In genomic region chr13:17695898-17696580, GRCm38 (mm10) we compare ENCODE assay signal across 8 mouse cellular contexts. TPM values are rescaled to one million over a fixed set of nuclear protein-coding genes. Genes with fewer than 3 reads are reported as not detected.
DNase-seq lines count a peak whose midpoint lies in the region; ATAC-seq and TF ChIP-seq lines count a peak whose summit lies in the region.

No protein-coding gene starts in this region.

- peak overlapping the region; percentile 99 for H3K27ac ChIP-seq in spleen, adult 2 months (ENCODE audit: insufficient read depth, low read length)
- H3K27ac ChIP-seq in embryonic facial prominence, embryonic 11.5 days (replicated peaks; ENCODE audit: low read depth, low read length), result no peak overlapping the region
- H3K27ac ChIP-seq in intestine, postnatal 0 days (ENCODE audit: low read depth, low read length), result peak overlapping the region; percentile 94
- H3K27ac ChIP-seq in small intestine, adult 2 months (ENCODE audit: insufficient read depth, low read depth, low read length), result peak overlapping the region; percentile 98; the same call in 1 of the 2 replicates

- no peaks in the 10 kb centered on the region for H3K9me3 ChIP-seq in embryonic facial prominence, embryonic 11.5 days (replicated peaks; ENCODE audit: control insufficient read depth, low read length)
- H3K9me3 ChIP-seq in intestine, postnatal 0 days (ENCODE audit: control insufficient read depth), result no peaks in the 10 kb centered on the region

- H3K4me3 ChIP-seq in spleen, adult 2 months (ENCODE audit: extremely low read depth, insufficient read depth, insufficient read length), result peak overlapping the region; percentile 74
- peak overlapping the region; percentile 84 for H3K4me3 ChIP-seq in embryonic facial prominence, embryonic 11.5 days (ENCODE audit: low read depth, low read length)
- H3K4me3 ChIP-seq in intestine, postnatal 0 days (ENCODE audit: low read depth, low read length), result peak overlapping the region; percentile 84
- H3K4me3 ChIP-seq in small intestine, adult 2 months (ENCODE audit: low read depth, low read length), result peak overlapping the region; percentile 75

- peak overlapping the region; percentile 85 for H3K9ac ChIP-seq in embryonic facial prominence, embryonic 11.5 days (replicated peaks; ENCODE audit: low read length)
- H3K9ac ChIP-seq in intestine, postnatal 0 days (ENCODE audit: low read depth, low read length), result peak overlapping the region; percentile 96

- H3K27me3 ChIP-seq in spleen, adult 2 months (ENCODE audit: control insufficient read depth, insufficient read depth, low read length), result no peaks in the 10 kb centered on the region
- no peaks in the 10 kb centered on the region for H3K27me3 ChIP-seq in embryonic facial prominence, embryonic 11.5 days (ENCODE audit: control insufficient read depth, insufficient read depth, low read length)
- H3K27me3 ChIP-seq in intestine, postnatal 0 days (replicated peaks; ENCODE audit: control insufficient read depth, insufficient read depth, low read length), result no peaks in the 10 kb centered on the region
- H3K27me3 ChIP-seq in small intestine, adult 2 months (ENCODE audit: control insufficient read depth, insufficient read depth, low read length), result no peaks in the 10 kb centered on the region

- no peaks in the 10 kb centered on the region for H3K4me1 ChIP-seq in spleen, adult 2 months (ENCODE audit: control insufficient read depth, insufficient read depth, insufficient read length)
- H3K4me1 ChIP-seq in embryonic facial prominence, embryonic 11.5 days (ENCODE audit: control insufficient read depth, insufficient read depth, low read length), result no peaks in the 10 kb centered on the region
- H3K4me1 ChIP-seq in intestine, postnatal 0 days (replicated peaks; ENCODE audit: control insufficient read depth, insufficient read depth, low read length), result peaks cover 6% of the 10 kb centered on the region
- H3K4me1 ChIP-seq in small intestine, adult 2 months (ENCODE audit: control insufficient read depth, insufficient read depth, insufficient read length, low read length), result no peaks in the 10 kb centered on the region; the same call in 1 of the 2 replicates

- no peak for ATAC-seq in embryonic facial prominence, embryonic 11.5 days (replicated peaks; ENCODE audit: insufficient number of reproducible peaks, low FRiP score, low TSS enrichment, low read depth)
- no peak for ATAC-seq in intestine, postnatal 0 days

- H3K4me2 ChIP-seq in embryonic facial prominence, embryonic 11.5 days (ENCODE audit: low read depth, low read length), result peak overlapping the region; percentile 56
- peak overlapping the region; percentile 79 for H3K4me2 ChIP-seq in intestine, postnatal 0 days (replicated peaks; ENCODE audit: low read depth)

- no peak for TF ChIP-seq CTCF in spleen, adult 2 months (IDR thresholded peaks at IDR 0.05; ENCODE audit: extremely low read depth, insufficient read depth, insufficient read length, insufficient replicate concordance)
- no peak for TF ChIP-seq CTCF in intestine, postnatal 0 days (IDR thresholded peaks at IDR 0.05; ENCODE audit: low read depth)
- TF ChIP-seq CTCF in small intestine, adult 2 months (IDR thresholded peaks at IDR 0.05; ENCODE audit: extremely low read depth, insufficient read length, insufficient replicate concordance, low read depth, low read length), result no peak

- H3K36me3 ChIP-seq in spleen, adult 2 months (ENCODE audit: control insufficient read depth, insufficient read depth, low read length), result no peaks in the 10 kb centered on the region
- H3K36me3 ChIP-seq in embryonic facial prominence, embryonic 11.5 days (replicated peaks; ENCODE audit: control insufficient read depth, insufficient read depth, low read depth, low read length), result no peaks in the 10 kb centered on the region
- H3K36me3 ChIP-seq in intestine, postnatal 0 days (ENCODE audit: control insufficient read depth, insufficient read depth), result no peaks in the 10 kb centered on the region
- 0 out of 2 replicates have a peak, but pooled peaks cover 1% of the 10 kb centered on the region for H3K36me3 ChIP-seq in small intestine, adult 2 months (ENCODE audit: control insufficient read depth, insufficient read depth, low read length)

- 1% methylated on average over 7 of the region's 7 CpGs for WGBS in spleen, adult 2 months
- 14% methylated on average over 7 of the region's 7 CpGs for WGBS in embryonic facial prominence, embryonic 11.5 days
- WGBS in intestine, postnatal 0 days, result 7% methylated on average over 7 of the region's 7 CpGs
- WGBS in small intestine, adult 2 months, result 3% methylated on average over 7 of the region's 7 CpGs

- TF ChIP-seq POLR2A in spleen, adult 2 months (IDR thresholded peaks at IDR 0.05; ENCODE audit: low read depth, low read length), result no peak
- TF ChIP-seq POLR2A in small intestine, adult 2 months (IDR thresholded peaks at IDR 0.05; ENCODE audit: low read depth, low read length), result no peak

- no peak for DNase-seq in spleen, adult 2 months (ENCODE audit: low read depth in 1 of 2, low spot score in 2 of 2)
- no peak for DNase-seq in spleen, postnatal 4 days (ENCODE audit: low spot score in 2 of 2)
- peak; percentile 12 for DNase-seq in embryonic facial prominence, embryonic 11.5 days (ENCODE audit: low spot score)
- DNase-seq in ovary, adult 18-20 months (ENCODE audit: low spot score), result no peak
- DNase-seq in frontal cortex, postnatal 25 days (ENCODE audit: low spot score in 2 of 2), result no peak
- DNase-seq in cerebellum, postnatal 10 days, result no peak

RNA-seq across cellular contexts. Expression of gene Sugct, which starts 0.7 kb away (rescaled TPM):
- 0.18 and 0.34 TPM in 2 replicates for polyA plus RNA-seq in spleen, adult 2 months (2012; rRNA removed)
- polyA plus RNA-seq in embryonic facial prominence, embryonic 11.5 days (2014; fragmentation: Nextera tagmentation; extraction: Ambion mirVana), result 3.3 and 5.2 TPM in 2 replicates
- polyA plus RNA-seq in intestine, postnatal 0 days (2015; fragmentation: Nextera tagmentation; extraction: Ambion mirVana), result 17.3 and 22.4 TPM in 2 replicates
- 0.55 and 1.5 TPM in 2 replicates for polyA plus RNA-seq in small intestine, adult 2 months (2012; rRNA removed)

RNA-seq across cellular contexts. Expression of gene Mplkip, which starts 1.0 kb away (rescaled TPM):
- 8.0 and 14.5 TPM in 2 replicates for polyA plus RNA-seq in spleen, adult 2 months (2012; rRNA removed)
- 59.1 and 63.7 TPM in 2 replicates for polyA plus RNA-seq in embryonic facial prominence, embryonic 11.5 days (2014; fragmentation: Nextera tagmentation; extraction: Ambion mirVana)
- 29.6 and 34.7 TPM in 2 replicates for polyA plus RNA-seq in intestine, postnatal 0 days (2015; fragmentation: Nextera tagmentation; extraction: Ambion mirVana)
- 7.1 and 13.7 TPM in 2 replicates for polyA plus RNA-seq in small intestine, adult 2 months (2012; rRNA removed)
